Mouse (Mus musculus) kidney, postnatal 4 days (tissue): ENCODE results near the gene Wdr31.
A peak's percentile ranks its signal among the peaks of the same experiment; 100 is the strongest.

Source experiments
- DNase-seq, 2 experiments: peaks; one replicate each; pipeline ENCODE4 v3.0.0; 2021; ENCODE audit warnings: mixed read lengths in 2 of 2

The Wdr31 gene

GRCm38 (mm10) chr4:62437871-62438270 is 32.8 kb downstream of the Wdr31 start:
- peak; percentile 54 to 70 for DNase-seq

GRCm38 (mm10) chr4:62437256-62437778 is 33.4 kb downstream of the Wdr31 start:
- no peak for DNase-seq

- DNase-seq: peak; percentile 18 to 36
These were observed 35.6 kb downstream of the Wdr31 start, which contains the start of gene Rnf183 for GRCm38 (mm10) chr4:62435081-62435480. Rnf183 (minus strand) TSS chr4:62435252.

GRCm38 (mm10) chr4:62433939-62434870 is 36.5 kb downstream of the Wdr31 start:
- DNase-seq: peak in 1 of 2 experiments; percentile 27

- no peak for DNase-seq
These were observed 39.2 kb downstream of the Wdr31 start for GRCm38 (mm10) chr4:62431522-62431921.

- no peak for DNase-seq
These were observed 40.0 kb downstream of the Wdr31 start for GRCm38 (mm10) chr4:62430678-62431077.

GRCm38 (mm10) chr4:62429616-62430015 is 41.1 kb downstream of the Wdr31 start:
- no peak for DNase-seq

- DNase-seq: no peak
These were observed 42.5 kb downstream of the Wdr31 start for GRCm38 (mm10) chr4:62427978-62428758.

GRCm38 (mm10) chr4:62425891-62426290 is 44.8 kb downstream of the Wdr31 start:
- no peak for DNase-seq

- no peak for DNase-seq
These were observed 51.6 kb downstream of the Wdr31 start for GRCm38 (mm10) chr4:62419091-62419490.

- DNase-seq: no peak
These were observed 52.2 kb downstream of the Wdr31 start for GRCm38 (mm10) chr4:62418448-62418847.

GRCm38 (mm10) chr4:62411606-62412005 is 59.1 kb downstream of the Wdr31 start:
- DNase-seq: no peak

GRCm38 (mm10) chr4:62410325-62410724 is 60.4 kb downstream of the Wdr31 start:
- DNase-seq: no peak

- no peak for DNase-seq
These were observed 61.1 kb downstream of the Wdr31 start for GRCm38 (mm10) chr4:62409615-62410014.

GRCm38 (mm10) chr4:62408601-62409282 is 62.0 kb downstream of the Wdr31 start, which contains the start of the genes Cdc26 and Prpf4:
Cdc26 (minus strand) TSS chr4:62408642.
Prpf4 (plus strand) TSS chr4:62408797.
- peak; percentile 99 for DNase-seq

GRCm38 (mm10) chr4:62407730-62408582 is 62.7 kb downstream of the Wdr31 start:
- DNase-seq: peak; percentile 68 to 80

GRCm38 (mm10) chr4:62406133-62406532 is 64.6 kb downstream of the Wdr31 start:
- DNase-seq: no peak

- no peak for DNase-seq
These were observed 71.7 kb downstream of the Wdr31 start for GRCm38 (mm10) chr4:62398956-62399355.
